Comparison of ENCODE assay signal across 8 mouse cellular contexts in genomic region chr1:52952143-52952542, GRCm38 (mm10).
A peak's percentile ranks its signal among the peaks of the same experiment; 100 is the strongest.
DNase-seq lines count a peak whose midpoint lies in the region; ATAC-seq lines count a peak whose summit lies in the region.

No protein-coding gene starts in this region.

- H3K9me3 ChIP-seq in hindbrain, embryonic 11.5 days (ENCODE audit: control insufficient read depth, low read length), result no peaks in the 10 kb centered on the region
- H3K9me3 ChIP-seq in megakaryocyte, embryonic 14.5 days, result no peaks in the 10 kb centered on the region

- peak; percentile 26; the same call in 1 of the 2 replicates for ATAC-seq in hindbrain, embryonic 11.5 days (ENCODE audit: low FRiP score)
- ATAC-seq in erythroid progenitor cell, adult 5-6 weeks (replicated peaks; ENCODE audit: low FRiP score, poor library complexity, severe bottlenecking), result no peak

- H3K9ac ChIP-seq in hindbrain, embryonic 11.5 days (ENCODE audit: low read depth, low read length), result peak overlapping the region; percentile 64

- WGBS in hindbrain, embryonic 11.5 days, result 5% methylated on average over 5 of the region's 5 CpGs

- peak overlapping the region; percentile 98 for H3K4me2 ChIP-seq in hindbrain, embryonic 11.5 days (replicated peaks; ENCODE audit: low read depth, low read length)

- H3K27me3 ChIP-seq in hindbrain, embryonic 11.5 days (ENCODE audit: control insufficient read depth, insufficient read depth, low read length), result 0 out of 2 replicates have a peak, but pooled peaks cover 2% of the 10 kb centered on the region
- peaks cover 9% of the 10 kb centered on the region for H3K27me3 ChIP-seq in megakaryocyte, embryonic 14.5 days (replicated peaks)

- H3K4me3 ChIP-seq in hindbrain, embryonic 11.5 days (ENCODE audit: low read depth, low read length), result peak overlapping the region; percentile 54
- H3K4me3 ChIP-seq in megakaryocyte, embryonic 14.5 days (replicated peaks), result peak overlapping the region; percentile 94

- no peaks in the 10 kb centered on the region for H3K4me1 ChIP-seq in hindbrain, embryonic 11.5 days (replicated peaks; ENCODE audit: control insufficient read depth, insufficient read depth, low read length)
- peaks cover 40% of the 10 kb centered on the region for H3K4me1 ChIP-seq in megakaryocyte, embryonic 14.5 days

- H3K36me3 ChIP-seq in hindbrain, embryonic 11.5 days (ENCODE audit: control insufficient read depth, insufficient read depth, low read length), result no peaks in the 10 kb centered on the region
- no peaks in the 10 kb centered on the region for H3K36me3 ChIP-seq in megakaryocyte, embryonic 14.5 days (replicated peaks; ENCODE audit: low read length)

- no peak overlapping the region for H3K27ac ChIP-seq in hindbrain, embryonic 11.5 days (ENCODE audit: low read depth, low read length)

- DNase-seq in heart, adult 11 months, result peak; percentile 90
- DNase-seq in heart, postnatal 4 days, result no peak
- DNase-seq in thymus, postnatal 25 days, result peak; percentile 2
- DNase-seq in thymus, postnatal 4 days, result no peak
- DNase-seq in hindbrain, embryonic 11.5 days (ENCODE audit: low spot score), result no peak
- DNase-seq in T-cell, adult 2 months (ENCODE audit: low spot score), result no peak

Comparison
In these comparisons a context has a peak if more than half of its experiments do, and no peak if none do; other contexts are left out.
1. DNase-seq: peak in heart, adult 11 months (single experiment) and thymus, postnatal 25 days (single experiment); none in heart, postnatal 4 days (single experiment), thymus, postnatal 4 days (single experiment), hindbrain, embryonic 11.5 days (single experiment) and T-cell, adult 2 months (single experiment).